Mouse (Mus musculus) lung, postnatal 0 days (tissue): ENCODE data around the gene Pik3r6.

Experiments used
- CTCF ChIP-seq: IDR thresholded peaks from 2 replicates; pipeline ENCODE4 v1.5.1; 2016; ENCODE audit warnings: antibody characterized with exemption, mild to moderate bottlenecking
- EP300 ChIP-seq: IDR thresholded peaks from 2 replicates; pipeline ENCODE4 v1.6.1; 2016; ENCODE audit warnings: antibody characterized with exemption, mild to moderate bottlenecking, control low read depth

DNA sequence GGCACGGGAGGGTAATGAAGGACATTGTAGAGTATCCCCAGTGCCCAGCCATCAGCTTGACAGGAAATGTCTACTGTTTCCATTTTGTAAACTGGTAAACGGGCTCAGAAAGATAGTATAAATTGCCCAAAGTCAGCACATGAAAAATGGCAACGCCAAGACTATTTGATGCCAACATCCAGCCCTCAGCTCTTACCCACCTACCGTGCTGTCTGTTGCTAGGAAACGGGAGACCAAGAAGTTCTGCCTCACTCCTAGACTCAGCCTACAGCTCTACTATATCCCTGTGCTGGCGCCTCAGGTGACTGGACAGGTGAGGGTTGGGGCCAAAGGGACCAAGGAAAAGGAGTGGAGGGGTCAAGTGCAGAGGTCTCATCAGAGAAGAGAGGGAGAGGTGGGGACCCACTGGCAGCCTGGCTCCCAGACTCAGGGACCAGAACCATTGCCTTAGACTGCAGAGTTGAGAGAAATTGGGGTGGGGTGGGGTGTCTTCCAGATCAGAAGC lies 31.2 kb downstream of the Pik3r6 start:
- no peak for TF ChIP-seq CTCF
- TF ChIP-seq EP300, result no peak
